Mouse (Mus musculus) CD4-positive helper T cell, adult 2 months (primary cell): Measurements from ENCODE around the gene B230118H07Rik.

Source experiments
- DNase-seq: peaks from one replicate; pipeline ENCODE4 v3.0.0-alpha.2; 2012; ENCODE audit warnings: low read depth, missing footprints, low spot score

B230118H07Rik gene

DNA sequence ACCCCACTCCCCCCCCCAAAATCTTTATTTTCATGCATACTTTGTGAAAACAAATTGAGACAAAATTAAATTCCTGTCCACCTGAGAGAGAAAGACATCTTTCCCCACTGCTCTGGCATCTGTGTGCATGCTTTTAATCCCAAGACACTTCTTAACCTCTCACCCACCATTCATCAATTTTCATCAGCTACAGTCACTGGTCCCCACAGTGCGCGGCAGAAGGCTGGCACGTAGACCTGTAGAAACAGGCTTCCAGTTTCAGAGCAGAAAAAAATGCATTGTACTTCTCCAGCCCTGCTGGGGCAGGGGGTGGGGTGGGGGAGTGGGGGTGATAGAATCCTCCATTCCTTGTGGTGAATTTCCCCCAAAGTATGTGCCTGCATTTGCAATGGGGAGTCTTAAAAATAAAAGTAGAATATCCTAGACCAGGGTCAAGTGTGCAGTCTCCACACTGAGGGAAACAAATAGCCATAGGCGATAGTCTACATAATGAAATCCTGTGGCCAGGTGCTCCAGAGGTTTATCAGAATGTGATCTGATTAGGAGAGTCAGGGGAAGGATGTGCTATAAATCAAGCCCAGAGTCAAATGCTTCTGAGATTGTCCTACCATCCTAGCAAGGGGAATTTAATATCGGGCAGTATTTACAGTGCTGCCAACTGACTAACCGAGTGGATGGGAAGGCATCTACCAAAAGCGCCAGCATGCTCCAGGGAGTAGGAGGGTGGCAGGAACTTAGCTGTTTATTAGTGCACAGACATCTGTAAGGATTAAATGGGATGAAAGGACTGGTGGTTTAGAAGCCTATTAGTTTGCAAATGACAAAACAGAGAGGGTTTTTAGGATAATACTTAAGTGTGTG is 10.1 kb downstream of the B230118H07Rik start:
- no peak for DNase-seq

DNA sequence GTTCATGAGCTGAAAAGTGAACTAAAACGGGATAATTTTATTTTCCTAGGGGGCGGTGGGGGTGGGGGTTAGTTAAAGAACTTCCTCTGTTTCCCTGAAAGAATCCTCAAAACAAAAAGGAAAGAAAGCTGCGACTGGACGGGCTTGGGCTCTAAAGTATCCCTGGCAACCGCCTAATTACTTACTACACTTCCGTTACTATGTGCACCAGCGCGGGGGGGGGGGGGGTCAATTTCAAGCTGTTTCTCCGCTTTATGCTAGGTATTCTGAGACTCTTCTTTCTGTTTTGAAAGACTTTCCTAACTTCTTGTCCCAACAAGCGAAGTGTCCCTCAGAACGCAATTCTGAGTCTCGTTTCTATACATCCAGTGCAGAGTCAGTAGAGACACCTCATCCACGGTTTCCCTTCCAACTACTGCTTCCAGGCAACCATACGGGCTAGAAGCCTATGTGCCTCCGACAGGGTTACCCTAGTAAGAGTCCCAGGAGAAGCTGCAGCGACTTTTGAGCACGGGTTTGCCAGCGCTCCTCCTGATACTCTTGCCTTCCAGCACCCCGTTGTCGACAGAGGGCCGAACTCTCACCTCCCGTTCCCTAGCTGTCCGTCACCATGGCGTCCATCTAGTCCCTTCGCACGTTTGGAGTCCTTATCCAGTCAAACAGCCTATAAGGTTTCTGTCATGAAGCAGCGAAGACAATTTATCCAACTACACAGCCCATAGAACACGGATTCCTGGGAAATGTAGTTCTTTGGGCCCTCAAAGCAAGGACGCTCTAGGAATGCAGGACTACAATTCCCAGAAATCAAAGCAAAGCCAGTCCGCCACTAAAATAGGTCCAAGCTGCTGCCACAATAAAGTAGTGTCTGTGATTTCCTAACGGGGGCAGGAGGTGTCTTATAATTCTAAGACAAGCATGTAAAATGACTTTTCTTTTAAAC is 20.8 kb downstream of the B230118H07Rik start:
- peak; percentile 68 for DNase-seq

GRCm38 (mm10) chr2:101627227-101627626 is 22.1 kb downstream of the B230118H07Rik start:
- DNase-seq: no peak

DNA sequence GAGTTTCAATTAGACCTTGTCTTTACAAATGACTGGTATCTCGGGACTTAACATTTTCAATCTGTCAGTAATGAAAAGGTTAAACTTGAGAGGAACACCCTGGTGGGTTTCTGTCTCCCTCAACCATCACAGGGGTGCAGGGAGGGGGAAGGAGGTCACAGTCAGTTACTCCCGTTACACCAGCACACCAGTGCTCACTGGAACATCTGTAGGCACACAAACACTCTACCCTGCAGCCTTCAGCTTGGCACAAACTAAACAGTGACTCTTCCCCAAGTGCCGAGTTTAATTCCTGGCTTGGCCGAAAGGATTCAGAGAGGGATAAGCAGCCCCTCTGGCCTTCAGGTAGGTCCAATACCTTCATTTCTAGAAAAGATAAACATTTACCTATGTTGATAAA is 24.8 kb downstream of the B230118H07Rik start, which contains the start of gene Rag2:
Gene Rag2, plus strand, starts transcription at position 193 of the 400 bp plus-strand sequence.
- DNase-seq: no peak

GRCm38 (mm10) chr2:101624011-101624410 is 25.3 kb downstream of the B230118H07Rik start:
- DNase-seq: no peak

- DNase-seq: no peak
Measured at GRCm38 (mm10) chr2:101623042-101623441, 26.3 kb downstream of the B230118H07Rik start.

DNA sequence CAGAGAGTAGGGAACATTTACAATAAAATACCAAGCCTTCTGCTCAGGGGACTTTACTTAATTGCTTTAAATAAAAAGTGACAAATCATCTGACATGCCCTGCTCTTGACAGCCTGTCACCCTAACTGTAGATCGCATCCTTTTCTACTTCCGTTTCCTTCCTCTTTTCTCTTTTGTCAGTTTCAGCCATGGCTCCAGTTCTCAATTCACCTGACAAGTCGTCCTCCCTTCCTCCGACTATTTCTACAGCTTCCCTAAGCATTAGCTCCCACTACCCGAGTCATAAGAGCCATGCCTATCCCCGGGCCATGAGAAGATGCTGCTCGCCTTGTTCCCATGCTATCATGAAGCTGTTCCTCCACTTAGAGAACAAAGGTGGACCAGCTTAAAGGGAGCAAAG is 27.7 kb downstream of the B230118H07Rik start:
- no peak for DNase-seq

DNA sequence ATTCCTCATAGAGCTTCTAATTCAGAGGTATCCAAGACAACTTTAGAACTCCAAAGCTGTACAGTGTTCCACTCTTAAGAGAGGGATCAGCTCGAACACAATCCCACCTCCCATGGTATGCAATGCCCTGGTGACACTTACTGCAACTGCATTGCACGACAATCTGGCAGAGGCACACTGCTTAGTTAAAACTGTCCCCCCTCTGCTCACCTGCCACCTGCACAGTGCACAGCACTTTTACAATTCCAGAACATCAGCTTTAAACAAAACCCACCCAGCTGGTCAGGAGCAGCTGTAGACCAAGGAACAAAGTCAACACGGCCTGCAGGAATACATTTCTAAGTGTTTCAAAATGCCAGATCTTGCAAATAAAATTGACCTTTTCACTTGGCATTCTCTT is 28.4 kb downstream of the B230118H07Rik start:
- no peak for DNase-seq

GRCm38 (mm10) chr2:101618373-101618772 is 31.0 kb downstream of the B230118H07Rik start:
- no peak for DNase-seq

- peak; percentile 46 for DNase-seq
Measured at GRCm38 (mm10) chr2:101615464-101616305, 33.6 kb downstream of the B230118H07Rik start.

GRCm38 (mm10) chr2:101610861-101611260 is 38.5 kb downstream of the B230118H07Rik start:
- DNase-seq: no peak

DNA sequence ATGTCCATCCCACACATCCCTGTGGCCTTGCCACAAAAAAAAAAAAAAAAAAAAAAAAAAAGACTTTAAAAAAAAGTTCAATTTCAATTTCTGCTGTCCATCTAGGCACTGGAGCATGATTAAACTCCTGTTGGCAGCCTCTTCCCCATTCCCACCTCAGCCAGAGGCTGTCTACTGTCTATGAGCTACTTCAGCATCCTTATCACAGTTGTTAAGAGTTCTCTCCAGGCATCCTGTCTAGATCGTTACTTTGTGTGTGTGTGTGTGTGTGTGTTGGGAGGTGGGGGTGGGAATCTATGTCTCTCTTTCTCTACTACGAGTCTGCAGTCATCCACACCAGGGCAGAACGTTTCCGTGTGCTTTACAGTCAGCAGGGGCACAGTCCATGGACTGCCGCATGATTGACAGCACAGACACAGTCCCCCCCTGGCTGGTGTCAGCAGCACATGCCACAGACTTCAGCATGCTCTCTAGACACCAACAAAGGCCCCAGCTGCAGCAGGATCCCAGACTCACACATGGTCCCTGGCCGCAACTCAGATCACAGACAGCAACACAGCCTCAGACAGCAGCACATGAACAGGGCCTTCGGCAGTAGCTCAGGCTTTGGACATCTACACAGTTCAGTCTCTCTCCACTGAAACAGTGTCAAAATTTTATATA is 41.0 kb downstream of the B230118H07Rik start:
- DNase-seq: no peak

DNA sequence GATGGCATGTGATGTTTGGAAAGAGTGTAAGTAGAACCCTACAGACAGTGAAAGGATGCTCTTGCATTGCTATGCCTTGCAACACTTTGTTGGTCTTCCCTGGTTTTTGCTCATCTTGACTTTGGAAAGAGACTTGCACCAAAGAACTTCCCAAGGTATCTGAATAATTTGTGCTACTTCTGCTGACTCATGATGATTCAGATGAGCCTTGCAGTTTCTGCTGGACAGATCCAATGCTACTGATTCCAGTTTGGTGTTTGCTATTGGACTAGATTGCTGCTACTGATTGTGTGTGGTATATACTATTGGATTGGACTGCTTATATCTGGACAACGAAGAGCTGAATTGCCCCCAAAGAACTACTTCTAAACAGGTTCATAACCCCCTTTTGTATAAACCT is 46.2 kb downstream of the B230118H07Rik start:
- DNase-seq: no peak

DNA sequence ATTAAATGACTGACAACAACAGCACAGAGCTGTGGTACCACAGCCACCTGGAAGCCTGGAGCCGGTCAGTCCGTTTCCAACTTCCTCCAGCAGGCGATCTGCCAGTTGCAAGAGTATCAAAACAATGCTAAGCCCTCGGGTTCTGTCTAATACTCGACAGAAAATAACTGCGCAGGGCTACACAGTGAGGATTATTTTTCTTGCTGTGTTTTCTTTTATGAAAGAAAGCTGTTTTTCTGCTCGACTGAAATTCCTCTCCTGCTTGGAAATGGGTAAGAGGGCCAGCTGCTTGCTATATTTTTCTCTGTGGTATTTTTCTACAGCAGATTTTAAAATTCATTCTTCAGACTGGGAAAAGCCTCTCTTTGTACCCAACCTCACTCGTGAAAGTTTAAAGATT is 48.6 kb downstream of the B230118H07Rik start:
- no peak for DNase-seq

GRCm38 (mm10) chr2:101598190-101599181 is 50.8 kb downstream of the B230118H07Rik start:
- no peak for DNase-seq

GRCm38 (mm10) chr2:101597186-101597585 is 52.1 kb downstream of the B230118H07Rik start:
- DNase-seq: no peak

DNA sequence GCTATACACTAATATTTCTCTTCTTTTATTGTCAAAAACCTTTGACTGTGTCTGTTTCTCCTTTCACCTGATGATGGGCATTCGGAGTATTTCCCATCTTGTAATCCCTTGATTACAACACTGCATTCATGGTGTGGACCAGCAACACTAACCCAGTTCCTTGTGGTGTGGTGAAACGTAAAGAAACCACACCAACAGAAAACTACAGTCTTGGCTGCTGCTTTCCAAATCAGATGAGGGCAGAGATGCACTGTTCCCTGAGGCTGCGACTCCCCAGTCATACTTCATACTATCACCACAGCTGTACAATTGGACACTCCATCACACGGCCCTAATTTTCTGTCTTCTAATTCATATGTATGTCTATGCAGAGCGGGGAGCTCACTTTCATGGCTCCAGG is 54.7 kb downstream of the B230118H07Rik start:
- DNase-seq: no peak

- DNase-seq: no peak
Measured at GRCm38 (mm10) chr2:101592886-101593285, 56.4 kb downstream of the B230118H07Rik start.

DNA sequence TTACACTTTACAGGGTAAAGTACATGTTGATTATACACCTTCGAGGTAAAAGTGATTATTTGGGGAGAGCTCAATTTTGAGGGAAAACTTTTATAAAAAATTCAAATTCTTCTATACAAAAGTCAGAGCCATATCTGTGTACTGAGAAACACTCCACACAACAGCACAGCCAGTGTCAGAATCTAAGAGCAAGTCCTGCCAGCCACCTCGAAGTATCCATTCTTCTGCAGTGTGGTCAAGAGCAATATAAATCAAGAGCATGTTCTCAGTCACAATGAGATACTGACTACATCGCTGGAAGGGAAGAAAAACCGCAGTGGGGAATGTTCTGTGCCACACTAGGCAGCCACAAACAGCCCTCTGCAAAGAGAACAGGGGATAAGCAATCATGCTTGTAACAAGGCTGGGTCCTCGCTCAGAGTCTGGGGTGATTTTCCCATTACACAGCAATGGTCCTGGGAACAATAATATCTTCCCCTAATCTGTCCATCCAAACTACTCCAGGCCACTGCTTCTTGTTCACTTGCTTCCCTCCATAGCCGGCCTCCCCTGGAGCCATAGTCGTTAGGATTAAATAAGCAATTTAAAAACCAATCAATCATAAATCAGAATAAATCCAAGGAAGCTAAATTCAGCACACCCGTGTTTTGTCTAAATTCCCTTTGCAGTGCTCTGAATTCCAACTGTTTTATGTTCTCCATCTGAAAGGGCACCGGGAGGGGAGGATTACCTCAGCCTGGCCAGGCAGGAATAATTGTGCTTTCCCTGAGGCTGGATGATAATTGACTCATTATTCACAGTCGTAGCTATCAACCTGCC is 57.1 kb downstream of the B230118H07Rik start:
- no peak for DNase-seq
